Mouse (Mus musculus): ENCODE data around the gene Foxs1.

DNA sequence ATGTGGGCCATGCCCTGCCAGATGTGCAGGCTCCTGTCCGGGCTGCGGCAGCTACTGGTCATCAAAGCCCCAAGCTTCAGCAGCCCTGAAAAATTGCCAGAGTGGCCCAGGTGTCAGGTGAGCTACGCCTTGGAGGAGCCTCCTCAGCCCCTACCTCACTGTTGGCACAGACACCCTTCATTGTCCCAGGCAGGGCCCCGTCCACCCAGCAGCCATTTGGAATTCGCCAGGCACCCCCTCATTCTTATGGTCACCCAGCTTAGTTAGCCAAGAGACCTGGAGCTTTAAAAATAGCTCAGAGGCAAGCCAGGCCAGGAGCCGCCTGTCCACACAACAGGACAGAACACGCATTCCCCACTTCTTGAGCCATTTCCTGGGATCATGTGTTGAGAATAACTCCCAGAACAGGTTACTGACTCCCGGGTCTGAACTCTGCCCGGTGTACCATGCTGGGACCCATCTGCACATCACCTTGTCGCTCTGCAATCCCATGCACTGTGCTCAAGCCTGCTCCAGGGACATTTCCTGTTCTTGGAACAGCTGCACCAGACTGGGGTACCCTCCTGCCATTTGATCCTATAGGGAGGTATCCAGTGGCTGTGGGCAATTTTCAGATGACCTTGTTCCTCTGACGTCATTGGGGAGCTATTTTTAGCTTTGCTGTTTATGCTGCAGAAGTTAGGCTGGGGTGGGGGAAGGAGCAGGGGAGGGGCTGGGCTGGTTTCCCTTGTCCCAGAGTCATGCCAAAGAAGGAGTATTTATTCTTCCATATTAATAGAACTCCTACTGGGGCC lies 27.8 kb downstream of the Foxs1 start:
- TF ChIP-seq CTCF (IDR thresholded peaks at IDR 0.05) (no peak), EP300 (IDR thresholded peaks at IDR 0.05; ENCODE audit: insufficient read depth, low read depth, low read length) (0 out of 2 replicates have a peak, but pooled peaks have one; percentile 9), POLR2A (IDR thresholded peaks at IDR 0.05; ENCODE audit: insufficient read depth, low read depth, low read length) (no peak)
